Mouse (Mus musculus) MEL (cell line): Measurements from ENCODE around the gene Banf1.

Source experiments
- CHD2 ChIP-seq: IDR thresholded peaks from 2 replicates; pipeline ENCODE4 v1.6.1; 2011; ENCODE audit warnings: low read length, improper control_type of control experiment
- CTCF ChIP-seq, 3 experiments: IDR thresholded peaks in 2 of 3; conservative IDR thresholded peaks in 1 of 3; 2 replicates each; pipeline ENCODE4 v1.5.1; 2011 to 2012; ENCODE audit warnings: low read length in 3 of 3, low read depth in 2 of 3, mild to moderate bottlenecking in 2 of 3, improper control_type of control experiment in 1 of 3, inconsistent platforms in 1 of 3, mixed read lengths in 1 of 3, moderate library complexity in 1 of 3; ENCODE audit not compliant: control insufficient read depth in 1 of 3, insufficient read depth in 1 of 3, poor library complexity in 1 of 3, severe bottlenecking in 1 of 3
- EP300 ChIP-seq, 2 experiments: IDR thresholded peaks; 2 replicates each; pipeline ENCODE4 v1.6.1; 2011; ENCODE audit warnings: improper control_type of control experiment in 2 of 2, low read length in 2 of 2, low read depth in 1 of 2, mild to moderate bottlenecking in 1 of 2
- GABPA ChIP-seq: IDR thresholded peaks from 2 replicates; pipeline ENCODE4 v1.6.1; 2012; ENCODE audit warnings: low read depth, mild to moderate bottlenecking, inconsistent platforms, low read length, improper control_type of control experiment, moderate library complexity
- KAT2A ChIP-seq: conservative IDR thresholded peaks from 2 replicates; pipeline ENCODE4 v1.6.1; 2012; ENCODE audit warnings: low read depth, low read length, improper control_type of control experiment, inconsistent platforms
- MAX ChIP-seq: IDR thresholded peaks from 2 replicates; pipeline ENCODE4 v1.6.1; 2011; ENCODE audit warnings: low read length, improper control_type of control experiment
- MAZ ChIP-seq: IDR thresholded peaks from 2 replicates; pipeline ENCODE4 v1.6.1; 2012; ENCODE audit warnings: low read depth, mild to moderate bottlenecking, inconsistent platforms, low read length, improper control_type of control experiment
- POLR2A ChIP-seq, 2 experiments: IDR thresholded peaks; 2 replicates each; pipeline ENCODE4 v1.6.1; 2011 to 2012; ENCODE audit warnings: low read length in 2 of 2, mild to moderate bottlenecking in 2 of 2, control low read depth in 1 of 2, improper control_type of control experiment in 1 of 2, low read depth in 1 of 2, moderate library complexity in 1 of 2; ENCODE audit not compliant: control insufficient read depth in 1 of 2, insufficient read depth in 1 of 2, poor library complexity in 1 of 2
- POLR2AphosphoS2 ChIP-seq: IDR thresholded peaks from 2 replicates; pipeline ENCODE4 v1.6.1; 2011; ENCODE audit warnings: low read length, improper control_type of control experiment
- RCOR1 ChIP-seq: IDR thresholded peaks from 2 replicates; pipeline ENCODE4 v1.6.1; 2012; ENCODE audit warnings: low read depth, mild to moderate bottlenecking, inconsistent platforms, low read length, improper control_type of control experiment
- SMC3 ChIP-seq: IDR thresholded peaks from 2 replicates; pipeline ENCODE4 v1.6.1; 2011; ENCODE audit warnings: low read depth, low read length, improper control_type of control experiment
- TAL1 ChIP-seq: IDR thresholded peaks from 2 replicates; pipeline ENCODE4 v1.6.1; 2012; ENCODE audit warnings: mild to moderate bottlenecking, inconsistent platforms, low read length, moderate library complexity, mixed read lengths
- USF2 ChIP-seq, 2 experiments: IDR thresholded peaks; 2 replicates each; pipeline ENCODE4 v1.6.1; 2011 to 2012; ENCODE audit warnings: improper control_type of control experiment in 2 of 2, low read length in 2 of 2, borderline replicate concordance in 1 of 2, inconsistent platforms in 1 of 2, low read depth in 1 of 2, mild to moderate bottlenecking in 1 of 2; ENCODE audit not compliant: insufficient read depth in 1 of 2

DNA sequence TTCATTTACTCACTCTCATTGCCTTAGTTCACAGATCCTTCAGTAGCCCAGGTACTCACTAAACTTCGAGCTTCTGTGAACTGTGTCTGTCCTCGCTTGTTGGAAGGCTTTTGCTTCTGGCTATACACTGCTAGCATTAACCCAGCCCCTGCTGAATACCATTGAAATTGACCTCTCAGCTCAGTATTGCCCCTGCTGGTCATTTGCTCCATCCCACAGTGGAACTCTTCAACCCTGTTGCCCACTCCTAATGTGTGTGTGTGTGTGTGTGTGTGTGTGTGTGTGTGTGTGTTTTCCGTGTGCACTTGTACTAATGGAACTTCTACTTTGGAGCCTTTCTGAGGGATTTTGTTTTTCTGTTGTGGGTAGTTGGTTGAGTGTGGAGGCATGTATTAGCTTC, 4.0 kb upstream of the Banf1 start:
- TF ChIP-seq EP300 (IDR thresholded peaks at IDR 0.05; ENCODE audit: low read depth in 1 of 2, low read length in 2 of 2) (no peak), POLR2AphosphoS2 (no peak), POLR2A (IDR thresholded peaks at IDR 0.05; ENCODE audit: control insufficient read depth in 1 of 2, insufficient read depth in 1 of 2, low read depth in 1 of 2, low read length in 2 of 2, poor library complexity in 1 of 2) (no peak), RCOR1 (no peak), TAL1 (no peak), CTCF (IDR thresholded peaks at IDR 0.05 in 2 of 3, conservative IDR thresholded peaks at IDR 0.05 in 1 of 3; ENCODE audit: control insufficient read depth in 1 of 3, insufficient read depth in 1 of 3, low read depth in 2 of 3, low read length in 3 of 3, poor library complexity in 1 of 3, severe bottlenecking in 1 of 3) (peak; percentile 12 to 26 (median 25); a peak in 4 of 6 replicates), SMC3 (no peak), MAX (no peak), CHD2 (no peak), KAT2A (no peak), USF2 (IDR thresholded peaks at IDR 0.05; ENCODE audit: borderline replicate concordance in 1 of 2, insufficient read depth in 1 of 2, low read depth in 1 of 2, low read length in 2 of 2) (no peak), MAZ (no peak), GABPA (no peak)
